Mouse (Mus musculus): ENCODE measurements around the gene Cmss1.

- TF ChIP-seq CTCF (IDR thresholded peaks at IDR 0.05; ENCODE audit: insufficient read depth, low read depth, low read length) (no peak), POLR2A (IDR thresholded peaks at IDR 0.05; ENCODE audit: insufficient read depth, low read depth, low read length) (no peak)
Measured at GRCm38 (mm10) chr16:57528457-57528856, 78.2 kb downstream of the Cmss1 start.

All from olfactory bulb, adult 2 months (tissue).